Mouse (Mus musculus) embryo, embryonic 9.5 days (tissue): ENCODE measurements around the gene Primpol.
A peak's percentile ranks its signal among the peaks of the same experiment; 100 is the strongest.

ENCODE experiments used
- DNase-seq: peaks from one replicate; pipeline ENCODE4 v3.0.0-alpha.2; 2017; ENCODE audit errors: extremely low spot score

Primpol gene

GRCm38 (mm10) chr8:46562333-46562732 lies 54.7 kb downstream of the Primpol start:
- DNase-seq = no peak

- DNase-seq = no peak
These were observed 57.6 kb downstream of the Primpol start for GRCm38 (mm10) chr8:46559428-46559827.

- no peak for DNase-seq
These were observed 64.6 kb downstream of the Primpol start for GRCm38 (mm10) chr8:46552441-46552765.

GRCm38 (mm10) chr8:46551615-46552440 lies 65.2 kb downstream of the Primpol start, which contains the start of gene Cenpu:
Gene Cenpu (plus strand): TSS chr8:46552028.
- peak; percentile 99 for DNase-seq

- no peak for DNase-seq
These were observed 66.0 kb downstream of the Primpol start for GRCm38 (mm10) chr8:46551029-46551428.

GRCm38 (mm10) chr8:46550058-46550457 lies 67.0 kb downstream of the Primpol start:
- DNase-seq = no peak

GRCm38 (mm10) chr8:46547245-46547644 lies 69.8 kb downstream of the Primpol start:
- peak; percentile 72 for DNase-seq

GRCm38 (mm10) chr8:46546431-46547176 lies 70.4 kb downstream of the Primpol start:
- DNase-seq = no peak

GRCm38 (mm10) chr8:46545854-46546253 lies 71.2 kb downstream of the Primpol start:
- DNase-seq = no peak

- DNase-seq = no peak
These were observed 73.3 kb downstream of the Primpol start for GRCm38 (mm10) chr8:46543662-46544061.

GRCm38 (mm10) chr8:46543191-46543590 lies 73.8 kb downstream of the Primpol start:
- DNase-seq = no peak

- DNase-seq = no peak
These were observed 77.3 kb downstream of the Primpol start for GRCm38 (mm10) chr8:46539701-46540100.

GRCm38 (mm10) chr8:46533926-46534325 lies 83.1 kb downstream of the Primpol start:
- DNase-seq = no peak

GRCm38 (mm10) chr8:46530541-46530940 lies 86.5 kb downstream of the Primpol start:
- peak; percentile 14 for DNase-seq

- no peak for DNase-seq
These were observed 87.5 kb downstream of the Primpol start for GRCm38 (mm10) chr8:46529508-46529907.

- no peak for DNase-seq
These were observed 90.2 kb downstream of the Primpol start for GRCm38 (mm10) chr8:46526821-46527220.

- DNase-seq = no peak
These were observed 90.9 kb downstream of the Primpol start for GRCm38 (mm10) chr8:46526098-46526497.
